Mouse (Mus musculus): Measurements from ENCODE around the gene Krt13. TPM values are rescaled to one million over a fixed set of nuclear protein-coding genes. Genes with fewer than 3 reads are reported as not detected.

Gene Krt13
- not detected for total RNA-seq (2021)
- long read RNA-seq, experiment 1: 0 reads
- long read RNA-seq, experiment 2: 0 reads

GRCm38 (mm10) chr11:100121466-100121865 is at the start of gene Krt13:
TSS of gene Krt13 (minus strand) at chr11:100121566.
- no peak for DNase-seq

- peak; percentile 17 for DNase-seq
Observed at GRCm38 (mm10) chr11:100168765-100169762, 47.7 kb upstream of the Krt13 start.

GRCm38 (mm10) chr11:100168071-100168470 is 46.7 kb upstream of the Krt13 start:
- DNase-seq: no peak

- no peak for DNase-seq
Observed at GRCm38 (mm10) chr11:100164392-100164791, 43.0 kb upstream of the Krt13 start.

GRCm38 (mm10) chr11:100157908-100158477 is 36.6 kb upstream of the Krt13 start:
- no peak for DNase-seq

GRCm38 (mm10) chr11:100157331-100157730 is 36.0 kb upstream of the Krt13 start:
- no peak for DNase-seq

- no peak for DNase-seq
Observed at GRCm38 (mm10) chr11:100155497-100156255, 34.3 kb upstream of the Krt13 start.

GRCm38 (mm10) chr11:100148615-100149330 is 27.4 kb upstream of the Krt13 start, which contains the start of gene Krt19:
TSS of gene Krt19 (minus strand) at chr11:100148665.
- DNase-seq: no peak

- DNase-seq: no peak
Observed at GRCm38 (mm10) chr11:100147566-100148353, 26.4 kb upstream of the Krt13 start.

GRCm38 (mm10) chr11:100145858-100146560 is 24.6 kb upstream of the Krt13 start:
- no peak for DNase-seq

- DNase-seq: no peak
Observed at GRCm38 (mm10) chr11:100145104-100145503, 23.7 kb upstream of the Krt13 start.

- peak; percentile 38 for DNase-seq
Observed at GRCm38 (mm10) chr11:100140966-100141365, 19.6 kb upstream of the Krt13 start.

GRCm38 (mm10) chr11:100139391-100139790 is 18.0 kb upstream of the Krt13 start:
- no peak for DNase-seq

- DNase-seq: no peak
Observed at GRCm38 (mm10) chr11:100138809-100139208, 17.4 kb upstream of the Krt13 start.

GRCm38 (mm10) chr11:100137693-100138092 is 16.3 kb upstream of the Krt13 start:
- DNase-seq: no peak

- no peak for DNase-seq
Observed at GRCm38 (mm10) chr11:100136559-100136958, 15.2 kb upstream of the Krt13 start.

- no peak for DNase-seq
Observed at GRCm38 (mm10) chr11:100135731-100136130, 14.4 kb upstream of the Krt13 start, which contains the start of gene Krt15. TSS of gene Krt15 (minus strand) at chr11:100135928.

- no peak for DNase-seq
Observed at GRCm38 (mm10) chr11:100124901-100125300, 3.5 kb upstream of the Krt13 start.

GRCm38 (mm10) chr11:100120331-100120730 is 1.0 kb downstream of the Krt13 start:
- no peak for DNase-seq

- DNase-seq: no peak
Observed at GRCm38 (mm10) chr11:100113742-100114029, 7.7 kb downstream of the Krt13 start.

Data from gastrocnemius, postnatal 25 days (tissue).